Mouse (Mus musculus) thymus, postnatal 25 days (tissue): ENCODE measurements at regions not wholly inside any gene's neighbourhood (a gene's known extent, or its start where the extent isn't known, plus 50 kb on each side); places are given as distances from the start of the nearest gene placed in this dataset.

ENCODE experiments used
- DNase-seq: peaks from one replicate; pipeline ENCODE4 v3.0.0; 2022

DNA sequence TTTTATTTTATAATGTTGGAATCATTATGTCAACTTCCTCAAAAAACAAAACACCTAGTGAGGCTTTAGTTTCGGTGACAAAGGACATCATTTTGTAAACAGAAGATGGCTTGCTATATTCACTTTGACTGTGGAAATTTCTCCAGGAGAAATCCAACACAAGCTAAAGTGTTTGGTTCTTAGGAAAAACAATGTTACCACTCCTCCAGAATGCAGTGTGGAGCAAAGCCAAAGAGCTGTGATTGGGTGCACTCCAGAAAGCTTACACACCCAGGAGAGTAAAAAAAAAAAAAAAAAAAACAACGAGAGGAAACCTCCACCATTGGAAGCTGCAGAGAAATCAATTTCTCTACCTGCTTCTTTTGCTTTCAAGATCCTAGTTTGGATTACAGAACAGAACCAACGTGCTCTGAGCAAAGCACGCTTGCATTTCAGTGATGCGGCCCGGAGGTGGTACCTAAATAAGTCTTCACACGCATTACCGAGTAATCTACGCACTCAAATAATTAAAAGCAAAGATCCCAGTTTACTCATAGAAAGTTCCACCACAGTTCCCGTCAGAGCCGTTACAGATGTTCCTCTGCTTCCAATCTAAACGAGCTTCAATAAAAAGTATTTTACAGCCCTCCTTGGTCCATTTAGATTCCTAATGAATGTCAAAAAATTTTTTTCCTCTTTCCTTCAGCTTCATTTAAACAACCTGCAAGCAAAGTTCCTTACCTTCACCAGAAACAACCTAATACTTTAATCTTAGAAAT, 199.5 kb upstream of the Gk2 start:
- DNase-seq: no peak

DNA sequence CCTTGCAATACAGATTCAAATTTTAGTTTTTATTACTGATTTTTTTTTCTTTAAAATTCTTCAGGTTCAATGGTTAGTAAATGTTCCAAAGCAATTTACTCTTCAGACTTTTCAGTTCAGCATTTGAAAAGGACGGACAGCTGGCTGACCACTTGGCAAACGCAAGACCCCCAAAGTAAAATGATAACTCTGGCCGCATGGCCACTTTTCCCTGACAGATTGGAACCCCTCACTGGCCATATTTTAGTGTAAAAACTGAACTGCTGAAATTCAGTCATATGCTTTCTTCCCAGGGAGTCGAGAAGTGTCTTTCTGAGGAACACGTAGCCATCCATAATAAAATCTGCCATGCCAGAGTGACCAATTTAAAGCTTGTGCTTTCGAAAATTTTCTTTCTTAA, 198.4 kb upstream of the Gk2 start:
- DNase-seq: no peak

DNA sequence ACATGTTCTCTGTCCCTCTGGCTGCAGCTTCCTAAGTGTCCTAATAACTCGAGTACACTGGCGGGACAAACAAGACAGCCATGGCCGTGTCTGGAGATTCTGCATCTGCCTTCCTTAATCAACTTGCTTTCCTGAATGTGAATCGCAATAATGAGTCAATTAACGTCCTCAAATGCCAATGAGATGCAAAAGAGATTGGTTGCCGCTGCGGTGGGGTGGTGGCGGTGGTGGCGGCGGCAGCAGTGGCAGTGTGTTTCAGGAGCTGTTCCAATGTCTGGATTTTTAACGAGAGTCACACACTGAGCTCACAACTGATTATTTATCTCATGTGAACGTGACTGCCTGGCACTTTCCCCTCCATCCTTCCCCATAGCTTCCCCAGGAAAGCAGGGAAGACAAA, 197.6 kb upstream of the Gk2 start:
- no peak for DNase-seq

DNA sequence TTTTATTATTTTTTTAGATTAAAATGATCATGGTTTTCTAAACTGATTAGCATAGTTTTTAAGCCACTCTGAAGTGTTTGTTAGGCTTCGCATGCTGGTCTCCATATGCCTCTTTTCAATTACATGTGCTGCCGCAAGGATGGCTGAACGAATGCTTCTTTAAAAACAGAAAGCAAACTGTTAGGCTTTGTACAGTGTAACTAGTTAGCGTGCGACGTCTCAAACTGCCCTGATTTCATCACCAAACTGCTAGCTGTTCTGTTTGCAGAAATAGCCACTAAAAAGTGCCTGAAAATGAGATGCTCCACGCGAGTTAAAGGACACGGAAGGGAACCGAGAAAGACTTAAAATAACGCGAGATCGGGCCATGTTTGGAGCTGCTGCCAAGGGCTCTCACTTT, 185.4 kb upstream of the Gk2 start:
- no peak for DNase-seq

DNA sequence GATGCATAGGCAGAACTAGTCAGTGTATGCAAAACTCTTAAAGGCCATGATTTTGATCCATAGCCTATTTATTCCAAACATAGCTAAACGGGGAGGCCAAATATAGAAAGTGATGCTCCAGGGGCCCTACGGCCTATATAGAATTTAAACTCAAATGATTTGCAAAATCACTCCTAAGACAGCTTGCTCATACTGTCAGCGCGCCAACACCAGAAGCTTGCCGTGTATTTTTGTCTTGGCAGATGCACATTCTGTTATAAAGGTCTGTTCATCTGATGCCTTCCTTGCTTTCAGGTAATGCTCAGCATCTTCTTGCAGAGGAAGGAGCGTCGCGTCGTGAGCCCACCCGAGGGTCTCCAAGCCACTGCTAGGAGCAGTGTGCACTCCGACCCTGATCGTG, 184.8 kb upstream of the Gk2 start:
- no peak for DNase-seq

DNA sequence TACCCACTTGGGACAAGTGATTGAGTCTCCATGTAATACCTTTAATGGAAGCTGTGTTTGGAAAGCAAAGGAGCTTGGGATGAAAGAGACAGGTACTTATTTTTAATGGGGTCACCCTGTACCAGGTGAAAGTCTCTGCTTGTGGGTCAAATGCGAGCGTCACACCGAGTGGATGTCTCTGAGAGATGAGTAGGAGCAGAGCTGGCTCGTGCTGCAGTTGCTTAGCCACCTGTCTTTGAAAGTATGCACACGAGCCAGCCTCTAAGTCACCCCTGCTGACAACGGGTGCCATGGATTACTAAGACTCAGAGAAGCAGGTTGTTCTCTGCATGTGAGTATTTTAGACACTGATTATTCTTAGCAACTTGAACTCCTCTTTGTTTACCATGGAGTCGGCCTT, 179.5 kb upstream of the Gk2 start:
- no peak for DNase-seq

DNA sequence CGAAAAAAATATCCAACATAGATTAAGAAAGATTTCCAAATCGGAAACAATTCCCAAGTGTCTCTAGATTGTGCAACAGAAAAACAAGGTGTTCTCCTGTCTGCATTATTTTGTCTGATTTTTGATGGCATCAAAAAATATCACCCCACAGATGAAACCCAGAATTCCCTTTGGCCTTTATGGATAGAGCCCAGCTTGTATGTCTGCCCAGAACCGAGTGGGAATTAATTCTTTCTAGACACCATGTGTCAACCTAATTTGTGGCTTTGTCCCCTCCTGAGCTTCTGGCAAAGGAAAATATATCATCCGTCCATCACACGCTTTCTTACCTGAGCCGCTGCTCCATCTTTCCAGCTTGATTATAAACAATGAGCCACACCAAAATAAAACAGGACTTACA, 176.9 kb upstream of the Gk2 start:
- DNase-seq: no peak

DNA sequence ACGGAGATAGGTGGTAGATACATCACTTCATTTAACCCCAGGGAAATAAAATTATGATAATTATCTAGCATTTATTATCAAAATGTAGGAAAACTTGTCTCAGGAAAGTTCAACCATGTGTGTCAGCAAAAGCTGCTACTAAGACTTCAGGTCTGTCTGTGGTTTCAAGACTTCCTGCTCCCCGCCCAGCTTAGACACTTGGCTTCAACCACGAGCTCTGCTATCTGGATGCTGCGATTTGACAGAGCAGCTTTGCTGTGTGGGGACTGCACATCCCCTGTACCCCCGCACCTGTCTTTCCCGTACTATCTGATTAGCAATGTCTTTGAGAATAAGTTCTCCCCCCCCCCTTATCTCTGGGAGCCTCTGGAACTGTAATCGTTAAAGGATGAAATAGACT, 176.0 kb upstream of the Gk2 start:
- peak; percentile 50 for DNase-seq

DNA sequence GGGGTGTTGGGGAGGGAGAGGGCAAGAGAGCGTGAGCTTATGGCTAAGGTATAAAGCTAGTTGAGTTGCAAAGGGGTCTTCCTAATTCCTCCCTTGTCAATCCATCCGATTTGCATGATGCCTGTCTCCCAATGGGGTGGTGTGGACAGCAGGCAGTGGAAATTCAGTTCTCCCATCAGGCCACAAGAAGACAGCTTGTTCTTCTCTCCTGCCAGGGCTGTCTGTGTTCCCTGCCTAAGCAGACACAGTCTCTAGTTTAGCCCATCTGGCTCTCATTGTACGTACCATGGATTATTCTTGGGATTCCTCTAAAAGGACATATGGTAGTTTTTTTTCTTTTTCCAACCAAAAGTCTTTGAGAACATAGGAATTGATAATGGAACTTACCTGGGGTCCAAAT, 168.4 kb upstream of the Gk2 start:
- DNase-seq: no peak

DNA sequence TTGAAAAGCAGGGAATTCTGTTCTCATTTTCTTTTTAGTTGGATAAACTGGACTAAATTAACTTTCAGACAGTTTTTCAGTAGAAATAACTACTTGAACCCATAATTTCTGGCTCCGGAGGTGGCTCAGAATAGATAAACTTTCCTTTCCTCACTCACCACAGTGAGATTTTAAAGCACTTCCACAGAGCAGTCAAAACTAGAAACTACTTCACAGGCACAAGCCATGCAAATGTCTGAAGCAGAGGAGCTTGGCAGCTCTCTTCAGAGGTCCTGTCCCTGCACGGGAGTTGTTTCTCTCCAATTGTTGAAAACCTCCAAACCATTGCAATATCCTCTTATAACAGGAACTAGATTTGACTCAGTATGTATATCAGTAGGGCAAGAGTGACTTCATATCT, 163.1 kb upstream of the Gk2 start:
- no peak for DNase-seq

DNA sequence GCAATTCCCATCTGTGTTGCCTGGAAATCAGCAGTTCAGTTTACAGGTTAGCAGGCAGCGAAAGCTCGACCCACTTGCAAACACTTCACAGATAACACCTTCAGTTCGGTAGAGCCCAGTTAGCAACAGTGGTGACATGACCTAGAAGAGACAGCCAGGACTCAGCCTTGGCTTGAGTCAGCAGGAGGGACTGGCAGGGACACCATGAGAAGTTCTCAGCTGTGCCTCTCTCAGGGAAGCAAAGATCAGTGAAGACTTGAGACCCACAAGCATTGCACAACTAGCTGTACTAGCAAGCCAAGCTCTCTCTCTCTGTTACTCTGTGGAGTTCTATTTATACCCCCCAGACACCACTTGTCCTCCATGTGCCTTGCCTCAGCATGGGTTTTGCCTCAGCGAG, 161.6 kb upstream of the Gk2 start:
- no peak for DNase-seq

DNA sequence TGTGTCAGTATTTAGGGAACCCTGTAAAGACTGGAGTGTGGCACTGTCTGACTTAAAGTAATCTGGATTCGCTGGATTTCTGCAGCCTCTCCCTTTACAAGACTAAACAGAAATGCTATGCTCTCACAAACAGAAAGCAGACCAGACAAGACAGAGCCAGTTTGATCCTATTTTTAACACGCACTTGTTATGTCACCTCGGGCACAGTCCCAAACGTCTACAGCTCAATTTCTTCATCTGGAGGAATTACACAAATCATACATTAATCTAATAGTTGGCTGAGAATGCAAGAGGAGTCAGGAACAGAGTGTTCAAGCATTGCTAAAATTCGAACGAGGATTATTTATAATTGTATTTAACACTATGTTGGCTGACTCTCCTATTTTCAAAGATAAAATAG, 145.4 kb upstream of the Gk2 start:
- DNase-seq: no peak

DNA sequence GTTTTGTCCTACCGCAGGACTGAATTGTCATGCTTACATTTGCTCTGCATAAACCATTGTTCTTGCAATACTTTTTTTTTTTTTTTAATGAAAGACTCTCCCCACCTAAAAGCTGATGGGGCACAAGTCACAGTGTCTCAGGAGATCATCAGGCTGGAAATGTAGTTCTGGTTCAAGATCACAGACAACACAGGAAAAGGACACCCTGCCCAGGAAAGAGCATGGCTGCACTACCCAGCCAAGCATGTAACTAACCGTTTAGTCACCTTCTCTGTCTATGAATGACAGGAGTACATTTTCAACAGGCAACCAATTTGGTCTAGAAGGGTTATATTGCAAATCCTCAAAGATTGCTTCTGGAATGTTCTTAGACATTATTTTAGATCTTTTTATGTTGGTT, 144.6 kb upstream of the Gk2 start:
- DNase-seq: no peak

DNA sequence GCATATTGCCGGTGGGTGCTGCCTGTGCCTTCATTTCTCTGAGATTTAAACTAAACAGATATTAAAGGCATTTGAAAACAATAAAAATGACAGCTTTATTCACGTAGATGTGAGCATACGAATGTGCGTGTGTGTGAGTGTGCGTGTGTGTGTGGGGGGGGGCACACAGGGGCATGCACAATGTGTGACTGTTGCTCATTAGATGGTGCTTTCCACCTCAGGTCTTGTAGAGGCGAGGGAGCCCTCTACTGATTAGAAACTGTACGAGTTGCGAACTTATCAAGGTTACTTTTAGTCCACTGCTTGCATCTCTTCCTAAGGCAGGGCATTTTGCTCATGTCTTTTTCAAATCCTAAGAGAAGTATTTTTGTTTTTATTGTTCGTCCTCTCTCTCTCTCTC, 141.9 kb upstream of the Gk2 start:
- DNase-seq: no peak

DNA sequence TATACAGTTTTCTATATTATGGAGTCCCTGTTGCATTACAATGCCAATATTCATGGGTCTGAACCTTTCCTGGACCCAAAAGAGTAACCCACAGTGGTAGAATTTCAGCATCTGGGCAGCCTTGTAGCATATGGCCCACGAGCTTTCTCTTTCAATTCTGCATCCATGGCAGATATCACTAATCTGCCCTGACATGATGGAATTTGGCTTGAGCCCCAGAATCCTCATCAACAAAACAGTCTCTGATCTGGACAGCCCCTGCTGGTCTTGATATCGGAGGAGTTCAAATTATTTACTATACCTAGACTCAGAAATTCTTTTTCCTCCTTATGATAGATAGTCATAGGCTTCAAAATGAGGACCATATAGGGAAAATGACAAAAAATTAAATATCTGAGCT, 139.1 kb upstream of the Gk2 start:
- DNase-seq: no peak

DNA sequence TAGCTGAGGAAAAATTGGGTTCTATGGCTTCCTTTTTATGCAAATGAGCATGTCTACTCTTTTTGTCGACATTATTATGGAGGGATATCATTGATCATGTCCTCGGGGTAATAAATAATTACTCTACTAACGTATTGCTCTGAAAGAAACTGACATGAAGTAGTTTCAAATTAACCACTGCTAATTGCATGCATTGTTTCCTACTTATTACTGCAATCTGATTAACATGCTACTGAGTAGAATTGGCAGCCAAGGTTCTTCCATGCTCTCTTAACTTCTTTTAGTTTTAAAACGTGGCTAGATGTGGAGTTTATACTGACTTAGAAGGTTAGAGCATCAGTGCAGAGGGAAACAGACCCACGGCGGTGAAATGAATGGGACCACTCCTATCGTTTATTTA, 137.3 kb upstream of the Gk2 start:
- DNase-seq: no peak

DNA sequence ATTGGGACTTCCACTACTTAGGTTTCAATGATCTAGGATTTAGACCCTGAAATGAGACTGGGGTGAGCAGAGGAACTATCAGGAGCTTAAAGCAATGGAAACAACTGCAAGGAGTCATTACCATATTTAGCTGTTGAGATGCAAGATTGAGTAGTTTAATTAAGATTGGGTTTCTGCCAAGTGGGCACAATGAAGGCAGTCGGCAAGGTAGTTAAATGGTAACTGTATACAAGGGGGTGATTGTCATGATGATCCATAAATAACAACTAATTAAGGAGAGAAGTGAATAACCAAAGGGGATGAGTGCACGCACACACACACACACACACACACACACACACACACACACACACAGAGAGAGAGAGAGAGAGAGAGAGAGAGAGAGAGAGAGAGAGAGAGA, 125.7 kb upstream of the Gk2 start:
- no peak for DNase-seq

DNA sequence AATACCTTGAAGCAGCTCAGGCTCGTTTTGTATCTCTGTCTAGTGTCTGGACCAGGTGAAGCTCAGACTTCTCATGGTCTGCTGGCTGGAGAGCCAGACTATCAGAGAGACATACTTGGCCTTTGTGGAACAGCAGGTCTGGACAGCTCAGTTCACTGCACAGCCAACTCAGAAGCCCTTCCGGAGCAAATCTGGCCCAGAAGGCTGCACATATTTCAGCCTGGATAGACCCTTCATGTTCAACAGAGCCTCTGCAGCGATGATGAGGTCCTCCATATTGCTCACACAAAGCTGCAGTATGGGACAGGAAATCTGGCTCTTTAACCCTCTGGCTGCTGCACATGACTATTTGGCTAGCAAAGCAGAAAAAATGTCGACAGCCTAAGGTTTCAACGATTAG, 108.7 kb upstream of the Gk2 start:
- no peak for DNase-seq

DNA sequence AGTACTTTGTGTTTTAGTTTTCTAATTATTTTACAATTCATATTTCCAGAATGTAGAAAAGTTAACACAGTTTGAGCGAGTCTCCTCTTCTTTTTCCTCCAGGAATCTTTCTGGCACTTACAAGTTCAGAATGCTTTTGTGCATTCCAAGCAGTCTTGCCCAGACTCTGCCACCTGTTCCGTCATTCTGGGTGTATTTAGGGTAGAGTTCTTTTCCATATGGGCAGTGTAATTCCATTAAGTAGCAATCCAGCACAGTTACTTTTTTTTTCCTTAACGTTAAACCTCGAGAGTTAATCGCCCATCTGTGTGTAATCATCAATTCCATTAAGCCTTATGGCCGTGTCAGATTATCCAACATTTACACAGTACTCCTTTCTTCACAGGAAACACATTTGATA, 106.9 kb upstream of the Gk2 start:
- no peak for DNase-seq

DNA sequence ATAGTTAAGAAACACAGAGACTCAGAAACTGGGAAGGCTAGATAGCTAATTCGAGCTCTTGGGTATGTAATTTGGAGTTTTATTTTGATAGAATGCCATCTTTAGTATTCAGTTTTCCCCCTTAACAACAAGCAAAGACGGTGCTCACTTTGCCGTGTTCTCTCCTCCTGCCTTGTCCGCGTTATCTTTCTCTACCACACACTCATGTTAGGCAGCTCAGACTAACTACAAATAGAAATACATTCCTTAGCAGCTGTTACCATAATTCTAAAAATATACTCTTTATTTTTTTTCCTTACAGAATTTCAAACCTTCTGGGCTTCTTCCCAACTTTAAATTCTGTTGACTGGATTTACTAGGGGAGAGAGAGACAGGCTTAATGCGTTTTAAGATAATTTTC, 97.5 kb upstream of the Gk2 start:
- DNase-seq: no peak

DNA sequence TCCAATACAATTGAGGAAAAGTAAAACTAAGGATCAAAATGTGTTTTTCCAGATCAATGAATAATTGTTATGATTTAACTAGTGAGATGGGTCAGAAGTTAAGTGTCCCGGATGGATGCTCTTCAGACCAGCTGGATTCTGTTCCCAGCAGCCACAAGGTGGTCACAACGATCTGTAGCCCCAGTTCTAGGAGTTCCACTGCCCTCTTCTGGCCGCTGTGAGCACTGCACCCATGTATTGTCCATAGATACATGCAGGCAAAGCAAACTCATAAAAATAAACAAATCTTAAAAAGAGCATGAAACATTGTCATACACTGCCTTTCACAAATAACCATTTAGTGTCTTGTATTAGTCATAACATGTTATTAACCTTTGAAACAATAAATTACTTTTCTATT, 96.3 kb upstream of the Gk2 start:
- peak; percentile 18 for DNase-seq

DNA sequence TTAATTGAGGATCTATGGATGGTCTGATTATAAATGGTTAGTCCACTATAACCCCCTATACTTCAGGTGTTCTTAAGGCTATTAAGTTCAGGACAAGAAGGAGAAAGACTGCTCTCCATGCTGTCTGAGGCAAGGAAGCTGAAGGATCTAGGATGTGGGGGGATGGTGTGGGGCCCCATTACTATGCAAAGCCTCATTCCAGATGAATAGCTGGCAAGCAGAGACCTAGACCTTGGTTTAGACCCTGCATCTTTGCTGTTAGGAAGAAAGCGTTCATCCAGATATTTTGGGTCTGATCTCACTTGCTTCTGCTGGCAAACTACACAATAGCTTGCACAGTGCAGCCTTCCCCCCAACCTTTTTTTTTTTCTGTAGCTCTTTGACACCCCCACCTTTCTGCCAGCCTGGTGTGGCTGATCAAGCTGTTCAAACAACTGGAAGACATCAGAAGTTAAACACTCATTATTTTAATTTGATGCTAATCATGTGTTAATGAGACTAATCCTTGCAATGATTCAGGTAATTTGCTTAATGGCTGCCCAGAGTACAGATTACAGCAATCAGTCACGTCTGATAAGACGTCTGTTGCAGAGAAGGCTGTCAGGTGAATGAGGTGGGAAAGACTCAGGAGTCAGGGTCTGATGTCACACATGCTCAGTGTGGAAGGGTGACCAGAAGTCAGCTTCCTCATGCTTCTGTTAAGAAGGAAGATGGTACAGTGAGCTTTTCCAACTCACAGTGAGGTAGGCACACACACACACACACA, 80.9 kb upstream of the Gk2 start:
- DNase-seq: no peak

DNA sequence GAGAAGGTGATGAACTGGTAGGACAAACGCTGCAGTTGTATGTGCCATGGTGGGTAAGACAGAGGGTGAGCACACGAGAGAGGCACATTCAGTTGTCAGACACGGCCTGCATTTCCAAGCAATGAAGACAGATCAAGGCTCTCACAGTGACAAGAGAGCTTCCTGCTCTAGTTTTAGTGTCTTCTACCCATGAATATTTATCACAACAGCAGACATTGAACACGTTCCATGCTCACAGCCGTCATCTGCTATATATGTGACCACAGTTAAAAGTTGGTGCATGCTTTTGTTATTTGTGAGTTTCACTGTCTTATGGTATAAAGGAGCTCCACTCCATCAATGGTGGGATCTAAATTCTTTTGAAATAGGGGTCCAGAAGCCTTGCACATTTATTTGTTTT, 76.9 kb upstream of the Gk2 start:
- no peak for DNase-seq

DNA sequence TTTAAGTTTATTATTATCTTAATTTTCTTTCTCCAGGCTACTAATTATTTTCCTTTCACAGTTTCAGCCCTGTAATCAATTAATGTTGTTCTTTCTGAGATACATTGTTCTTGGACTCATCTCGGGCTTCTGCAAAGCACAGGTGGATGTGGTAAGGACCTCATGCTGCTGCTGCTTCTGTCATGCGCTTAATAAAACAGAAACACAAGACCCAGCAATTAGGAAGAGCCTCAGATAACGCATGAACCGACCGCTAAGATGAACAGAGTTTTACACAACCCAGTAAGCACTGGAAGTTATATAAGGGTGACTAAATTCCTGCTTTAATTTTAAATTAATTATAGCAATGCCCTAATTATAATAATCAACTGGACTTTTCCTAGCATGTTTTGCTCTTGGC, 70.7 kb upstream of the Gk2 start:
- no peak for DNase-seq
